Mouse (Mus musculus): ENCODE results near the gene Dcaf12. TPM values are rescaled to one million over a fixed set of nuclear protein-coding genes. Genes with fewer than 3 reads are reported as not detected.

Gene Dcaf12
- total RNA-seq, 2 experiments from 2014 or later, result 45.8 to 49.6 TPM

DNA sequence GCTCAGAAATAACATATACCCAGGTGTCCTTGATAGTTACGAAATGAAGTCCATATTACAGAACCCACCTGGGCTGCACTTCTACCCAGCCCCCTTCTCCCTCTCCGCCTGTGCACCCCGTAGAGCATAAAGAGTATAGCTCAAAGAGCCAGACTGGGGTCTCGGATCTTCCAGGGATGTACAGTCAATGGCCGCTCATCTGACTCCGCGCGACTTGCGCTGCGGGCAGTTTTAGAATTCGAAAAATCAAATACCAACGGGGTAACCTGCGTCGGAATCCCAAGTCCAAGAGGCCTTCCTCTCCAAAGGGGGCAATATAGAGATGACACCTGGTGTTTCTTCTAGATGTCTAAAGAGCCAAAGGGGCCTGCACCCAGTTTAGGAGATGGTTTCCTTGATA, 967 bp downstream of the Dcaf12 start:
- no peak for DNase-seq (ENCODE audit: extremely low spot score in 1 of 2, low spot score in 1 of 2)

DNA sequence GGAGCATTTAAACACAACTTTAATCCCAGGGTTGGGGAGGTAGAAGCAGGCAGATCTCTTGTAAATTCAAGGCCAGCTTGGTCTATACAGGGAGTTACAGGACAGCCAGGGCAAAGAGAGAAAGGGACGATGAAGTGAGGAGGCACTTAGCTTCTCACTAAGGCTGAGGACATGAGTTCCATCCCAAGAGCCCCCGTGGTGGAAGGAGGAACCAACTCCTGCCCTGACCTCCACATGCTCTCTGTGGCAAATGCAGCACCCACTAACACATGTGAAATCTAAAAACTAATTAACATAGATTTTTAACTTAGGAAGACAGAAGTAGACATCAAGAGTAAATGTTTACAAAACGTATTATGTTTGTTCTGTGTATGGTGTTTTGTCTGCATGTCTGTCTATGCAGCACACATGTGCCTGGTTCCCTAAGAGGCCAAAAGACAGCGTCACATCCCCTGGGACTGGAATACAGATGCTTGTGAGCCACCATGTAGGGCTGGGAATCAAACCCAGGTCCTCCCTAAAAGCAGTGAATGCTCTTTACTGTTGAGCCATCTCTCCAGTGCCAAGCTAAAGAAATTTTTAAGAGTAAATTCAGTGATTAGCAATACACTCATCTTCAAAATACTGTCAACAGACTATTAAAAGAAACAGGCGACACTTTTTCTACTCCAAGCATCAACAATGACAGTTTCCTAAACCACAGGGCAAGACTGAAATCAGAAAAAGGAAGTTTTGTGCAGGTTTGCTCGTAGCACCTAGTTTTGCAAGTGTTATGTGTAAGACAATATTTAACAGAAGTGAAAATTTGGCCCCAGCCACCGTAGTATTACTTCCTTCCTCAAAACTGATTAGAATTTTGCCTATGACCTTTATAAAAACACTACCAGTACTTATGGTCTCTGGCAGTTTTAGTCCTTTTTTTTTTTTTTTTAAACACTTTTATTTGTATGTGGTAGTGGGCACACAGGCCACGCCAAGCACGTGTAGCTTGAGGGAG, 3.8 kb downstream of the Dcaf12 start:
- no peak for DNase-seq (ENCODE audit: extremely low spot score in 1 of 2, low spot score in 1 of 2)

- no peak for DNase-seq (ENCODE audit: extremely low spot score in 1 of 2, low spot score in 1 of 2)
These were observed 7.3 kb downstream of the Dcaf12 start for GRCm38 (mm10) chr4:41307406-41307805.

- DNase-seq (ENCODE audit: extremely low spot score in 1 of 2, low spot score in 1 of 2), result no peak
These were observed 10.4 kb downstream of the Dcaf12 start for GRCm38 (mm10) chr4:41304302-41304701.

DNA sequence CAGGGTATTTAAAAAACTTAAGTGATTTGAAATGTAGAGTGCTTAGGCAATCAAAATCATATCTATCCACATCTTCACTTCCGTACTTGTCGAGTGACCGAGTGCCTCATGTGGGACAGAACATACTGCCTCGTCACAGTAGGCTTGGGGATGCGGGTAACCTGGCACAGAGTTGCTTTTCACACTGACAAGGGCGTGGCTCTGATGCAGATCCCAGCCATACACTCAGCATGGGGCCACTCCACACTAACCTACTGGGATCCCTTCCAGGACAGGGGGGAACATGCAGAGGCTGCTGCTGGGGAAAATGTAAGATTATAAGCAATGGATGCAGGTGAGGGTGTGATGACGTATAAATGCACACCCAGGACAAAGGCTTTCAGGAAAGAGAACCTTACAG, 11.0 kb downstream of the Dcaf12 start:
- no peak for DNase-seq (ENCODE audit: extremely low spot score in 1 of 2, low spot score in 1 of 2)

- no peak for DNase-seq (ENCODE audit: extremely low spot score in 1 of 2, low spot score in 1 of 2)
These were observed 15.7 kb downstream of the Dcaf12 start for GRCm38 (mm10) chr4:41298976-41299375.

GRCm38 (mm10) chr4:41295960-41296359, 18.7 kb downstream of the Dcaf12 start:
- no peak for DNase-seq (ENCODE audit: extremely low spot score in 1 of 2, low spot score in 1 of 2)

DNA sequence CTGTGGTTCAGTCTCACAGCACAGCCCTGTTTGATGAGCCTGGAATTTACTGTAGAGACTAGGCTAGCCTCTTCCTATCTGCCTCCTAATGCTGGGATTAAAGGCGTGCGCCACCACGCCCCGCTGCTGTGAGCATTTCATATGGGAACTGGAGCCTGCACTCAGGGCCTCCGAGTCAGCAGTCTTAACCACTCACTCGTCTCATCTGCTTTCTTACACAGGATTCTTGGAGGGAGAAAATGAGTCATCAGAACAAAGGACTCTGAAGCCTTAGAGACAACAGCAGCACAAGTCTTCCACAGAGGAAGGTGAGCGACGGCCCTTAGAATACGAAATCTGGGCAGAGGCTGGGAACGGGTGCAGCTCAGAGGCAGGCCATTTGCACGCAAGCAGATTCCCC, 19.2 kb downstream of the Dcaf12 start:
- DNase-seq (ENCODE audit: extremely low spot score in 1 of 2, low spot score in 1 of 2), result no peak

DNA sequence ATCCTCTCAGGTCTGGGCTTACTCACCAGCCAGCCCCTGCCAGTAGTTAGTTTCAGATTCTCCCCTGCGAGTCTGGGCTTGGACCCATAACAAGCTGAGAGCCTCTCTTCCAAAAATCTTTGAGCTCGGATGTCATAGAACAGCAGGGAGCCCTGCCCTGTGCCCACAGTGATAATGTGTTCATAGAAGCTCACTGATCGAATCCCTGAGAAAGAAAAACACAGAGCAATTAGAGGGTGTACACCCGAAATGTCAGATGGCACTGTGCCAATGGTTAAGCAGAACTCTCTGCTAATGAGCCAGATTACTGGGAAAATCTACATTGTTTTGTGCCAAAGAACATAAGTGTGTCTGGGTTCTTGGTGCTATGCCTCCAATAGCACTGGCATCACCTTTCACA, 20.8 kb downstream of the Dcaf12 start:
- DNase-seq (ENCODE audit: extremely low spot score in 1 of 2, low spot score in 1 of 2), result peak in 1 of 2 experiments; percentile 24

DNA sequence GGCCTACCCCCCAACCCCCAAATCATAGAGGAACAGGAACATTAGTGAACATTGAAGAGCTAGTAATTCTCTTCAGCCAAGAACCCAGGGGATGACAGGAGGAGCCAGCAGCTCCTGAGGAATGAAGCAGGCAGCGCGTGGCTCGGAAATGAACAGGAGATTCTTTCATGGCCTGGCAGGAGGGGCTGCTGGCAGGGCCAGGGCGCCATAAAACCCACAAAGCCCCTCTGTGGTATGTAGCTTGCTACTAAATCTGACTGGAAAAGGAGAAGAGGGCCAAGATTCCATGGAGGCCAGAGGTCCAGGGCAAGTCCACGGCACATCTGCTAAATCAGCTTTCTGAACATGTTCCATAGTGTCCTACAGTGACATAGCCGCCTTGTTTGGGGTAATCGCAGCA, 24.9 kb downstream of the Dcaf12 start:
- DNase-seq (ENCODE audit: extremely low spot score in 1 of 2, low spot score in 1 of 2), result no peak

DNA sequence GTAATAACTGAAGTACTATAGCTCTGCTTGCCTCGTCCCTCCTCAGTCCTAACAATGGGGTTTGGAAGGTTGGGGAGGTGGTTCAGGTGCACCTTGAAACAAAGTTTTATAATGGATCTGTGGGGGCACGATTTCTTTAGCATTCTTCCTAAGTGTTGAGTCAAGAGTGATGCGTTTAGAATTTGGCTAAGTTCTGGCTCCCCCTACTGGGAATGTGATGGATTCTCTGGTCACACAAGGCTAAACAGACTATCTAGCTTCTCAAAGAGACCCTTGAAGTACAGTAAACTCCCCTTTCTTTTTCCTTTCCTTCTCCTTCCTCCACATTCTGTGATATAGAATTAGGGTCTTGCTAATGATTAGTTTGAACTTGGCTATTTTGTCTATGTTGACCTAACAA, 28.3 kb downstream of the Dcaf12 start:
- DNase-seq (ENCODE audit: extremely low spot score in 1 of 2, low spot score in 1 of 2), result no peak

GRCm38 (mm10) chr4:41284087-41284486, 30.6 kb downstream of the Dcaf12 start:
- DNase-seq (ENCODE audit: extremely low spot score in 1 of 2, low spot score in 1 of 2), result no peak

- no peak for DNase-seq (ENCODE audit: extremely low spot score in 1 of 2, low spot score in 1 of 2)
These were observed 38.8 kb downstream of the Dcaf12 start for GRCm38 (mm10) chr4:41275927-41276326.

- DNase-seq (ENCODE audit: extremely low spot score in 1 of 2, low spot score in 1 of 2), result peak; percentile 92 to 97
These were observed 39.5 kb downstream of the Dcaf12 start, which contains the start of gene Ubap2 for GRCm38 (mm10) chr4:41274980-41275850. Gene Ubap2, minus strand, starts transcription at chr4:41275144.

GRCm38 (mm10) chr4:41274377-41274979, 40.2 kb downstream of the Dcaf12 start:
- no peak for DNase-seq (ENCODE audit: extremely low spot score in 1 of 2, low spot score in 1 of 2)

DNA sequence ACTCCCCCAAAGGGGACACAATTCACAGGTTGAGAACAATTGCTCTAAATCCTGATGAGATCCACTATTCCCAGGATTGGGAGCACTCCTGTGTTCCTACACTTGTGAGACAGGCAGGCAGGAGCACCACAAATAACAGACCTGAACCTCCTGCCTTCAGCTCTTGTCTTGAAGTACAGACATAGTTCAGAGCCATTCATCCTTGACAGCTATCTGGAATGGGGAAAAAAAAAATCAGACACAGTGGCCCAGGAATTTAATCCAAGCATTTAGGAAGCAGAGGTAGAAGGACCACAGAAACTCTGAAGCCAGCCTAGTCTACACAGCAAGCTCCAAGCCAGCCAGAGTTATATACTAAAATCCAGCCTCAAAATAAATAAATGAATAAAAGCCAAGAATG, 46.6 kb downstream of the Dcaf12 start:
- DNase-seq (ENCODE audit: extremely low spot score in 1 of 2, low spot score in 1 of 2), result no peak

- DNase-seq (ENCODE audit: extremely low spot score in 1 of 2, low spot score in 1 of 2), result no peak
These were observed 48.3 kb downstream of the Dcaf12 start for GRCm38 (mm10) chr4:41266350-41266749.

DNA sequence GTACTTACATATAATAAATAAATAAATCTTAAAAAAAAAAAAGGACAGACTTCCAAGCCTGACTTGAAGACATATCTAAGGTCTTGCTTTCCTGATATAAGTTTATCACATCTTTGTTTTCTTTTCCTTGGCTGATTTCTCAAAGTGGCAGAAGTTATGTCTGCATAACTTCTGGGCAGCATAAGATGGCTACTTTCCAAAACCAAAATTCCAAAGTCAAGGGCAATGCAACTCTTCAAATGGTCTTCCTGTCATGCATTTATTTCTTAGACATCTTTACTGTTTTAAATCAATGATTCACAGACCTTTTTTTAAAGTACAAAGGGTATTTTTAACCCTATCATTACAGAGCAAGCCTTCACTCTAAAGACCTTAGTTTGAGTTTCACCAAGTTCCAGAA, 54.0 kb downstream of the Dcaf12 start:
- no peak for DNase-seq (ENCODE audit: extremely low spot score in 1 of 2, low spot score in 1 of 2)

- no peak for DNase-seq (ENCODE audit: extremely low spot score in 1 of 2, low spot score in 1 of 2)
These were observed 55.7 kb downstream of the Dcaf12 start for GRCm38 (mm10) chr4:41259019-41259418.

DNA sequence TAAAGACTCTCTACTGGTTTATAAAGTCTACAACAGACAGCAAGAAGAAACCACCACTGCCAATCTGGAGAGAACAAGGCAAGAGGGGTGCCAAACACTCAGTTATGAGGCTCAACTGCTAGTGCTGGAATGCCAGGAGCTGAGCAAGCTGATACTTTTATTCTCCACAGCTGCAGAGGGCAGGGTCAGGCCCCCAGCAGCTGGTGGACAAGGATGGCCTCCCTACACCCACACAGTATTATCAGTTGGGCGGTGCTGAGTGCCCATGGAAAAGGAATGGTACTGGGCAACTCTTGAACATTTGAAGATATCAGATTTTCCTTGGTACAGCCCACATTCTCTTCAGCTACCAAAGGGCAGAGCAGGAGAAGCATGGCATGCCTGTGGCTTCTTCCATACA, 56.9 kb downstream of the Dcaf12 start:
- no peak for DNase-seq (ENCODE audit: extremely low spot score in 1 of 2, low spot score in 1 of 2)
